Mouse (Mus musculus): ENCODE data around the gene Lsm6. TPM values are rescaled to one million over a fixed set of nuclear protein-coding genes. Genes with fewer than 3 reads are reported as not detected.

The Lsm6 gene
- polyA plus RNA-seq, 1 experiment from 2014 or later: 311 TPM

GRCm38 (mm10) chr8:78810207-78810675, 10.7 kb downstream of the Lsm6 start:
- no peaks in the 10 kb centered on the region for H3K4me1 ChIP-seq (ENCODE audit: control insufficient read depth, insufficient read depth, low read length)
- no peaks in the 10 kb centered on the region for H3K27me3 ChIP-seq (replicated peaks; ENCODE audit: control insufficient read depth, insufficient read depth, low read length)
- 77% methylated on average over 9 of the region's 9 CpGs for WGBS
- no peak overlapping the region for H3K9ac ChIP-seq (ENCODE audit: low read depth, low read length)
- H3K9me3 ChIP-seq (ENCODE audit: control insufficient read depth, low read length): no peaks in the 10 kb centered on the region
- no peak overlapping the region for H3K27ac ChIP-seq (replicated peaks; ENCODE audit: low read depth, low read length)
- H3K4me3 ChIP-seq (ENCODE audit: low read depth, low read length): no peak overlapping the region
- DNase-seq (ENCODE audit: low spot score) (no peak), ATAC-seq (ENCODE audit: low read depth) (no peak)
- H3K4me2 ChIP-seq (ENCODE audit: low read depth, low read length): no peak overlapping the region
- H3K36me3 ChIP-seq (ENCODE audit: control insufficient read depth, insufficient read depth, low read length): peaks cover 73% of the 10 kb centered on the region

GRCm38 (mm10) chr8:78809454-78810206, 11.3 kb downstream of the Lsm6 start:
- ATAC-seq (ENCODE audit: low read depth) (no peak), DNase-seq (ENCODE audit: low spot score) (no peak)
- H3K4me2 ChIP-seq (ENCODE audit: low read depth, low read length): no peak overlapping the region
- WGBS: 93% methylated on average over 14 of the region's 14 CpGs
- H3K27ac ChIP-seq (replicated peaks; ENCODE audit: low read depth, low read length): no peak overlapping the region
- no peaks in the 10 kb centered on the region for H3K4me1 ChIP-seq (ENCODE audit: control insufficient read depth, insufficient read depth, low read length)
- H3K9ac ChIP-seq (ENCODE audit: low read depth, low read length): no peak overlapping the region
- peaks cover 77% of the 10 kb centered on the region for H3K36me3 ChIP-seq (ENCODE audit: control insufficient read depth, insufficient read depth, low read length)
- no peaks in the 10 kb centered on the region for H3K27me3 ChIP-seq (replicated peaks; ENCODE audit: control insufficient read depth, insufficient read depth, low read length)
- no peaks in the 10 kb centered on the region for H3K9me3 ChIP-seq (ENCODE audit: control insufficient read depth, low read length)
- H3K4me3 ChIP-seq (ENCODE audit: low read depth, low read length): no peak overlapping the region

GRCm38 (mm10) chr8:78808888-78809287, 12.1 kb downstream of the Lsm6 start:
- H3K4me2 ChIP-seq (ENCODE audit: low read depth, low read length): no peak overlapping the region
- no peak overlapping the region for H3K9ac ChIP-seq (ENCODE audit: low read depth, low read length)
- no peak for ATAC-seq (ENCODE audit: low read depth)
- no peak for DNase-seq (ENCODE audit: low spot score)
- H3K27me3 ChIP-seq (replicated peaks; ENCODE audit: control insufficient read depth, insufficient read depth, low read length): no peaks in the 10 kb centered on the region
- H3K4me1 ChIP-seq (ENCODE audit: control insufficient read depth, insufficient read depth, low read length): no peaks in the 10 kb centered on the region
- no peaks in the 10 kb centered on the region for H3K9me3 ChIP-seq (ENCODE audit: control insufficient read depth, low read length)
- H3K36me3 ChIP-seq (ENCODE audit: control insufficient read depth, insufficient read depth, low read length): peaks cover 84% of the 10 kb centered on the region
- H3K27ac ChIP-seq (replicated peaks; ENCODE audit: low read depth, low read length): no peak overlapping the region
- no peak overlapping the region for H3K4me3 ChIP-seq (ENCODE audit: low read depth, low read length)
- 88% methylated on average over 2 of the region's 2 CpGs for WGBS

DNA sequence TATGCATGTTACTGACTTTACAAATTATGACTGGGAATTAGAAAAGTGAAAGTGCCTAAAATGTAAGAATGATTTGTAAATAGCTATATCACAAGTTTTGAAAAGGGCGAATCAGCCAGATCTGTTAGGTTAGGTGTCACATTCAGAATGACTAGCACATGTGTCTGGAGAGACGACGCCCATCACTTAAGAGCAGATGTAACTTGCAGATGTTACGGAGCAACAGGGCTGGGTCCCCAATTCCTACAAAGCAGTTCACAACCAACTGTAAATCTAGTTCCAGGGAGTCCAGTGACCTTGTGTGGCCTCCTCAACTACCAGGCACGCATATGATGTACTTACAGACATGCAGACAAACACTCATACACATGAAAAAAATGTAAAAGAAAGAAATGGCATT, 12.5 kb downstream of the Lsm6 start:
- no peaks in the 10 kb centered on the region for H3K4me1 ChIP-seq (ENCODE audit: control insufficient read depth, insufficient read depth, low read length)

GRCm38 (mm10) chr8:78807283-78807682, 13.7 kb downstream of the Lsm6 start:
- no peaks in the 10 kb centered on the region for H3K27me3 ChIP-seq (replicated peaks; ENCODE audit: control insufficient read depth, insufficient read depth, low read length)
- no peak overlapping the region for H3K27ac ChIP-seq (replicated peaks; ENCODE audit: low read depth, low read length)
- no peak overlapping the region for H3K4me3 ChIP-seq (ENCODE audit: low read depth, low read length)
- WGBS: 81% methylated on average over 9 of the region's 9 CpGs
- no peaks in the 10 kb centered on the region for H3K4me1 ChIP-seq (ENCODE audit: control insufficient read depth, insufficient read depth, low read length)
- H3K9ac ChIP-seq (ENCODE audit: low read depth, low read length): no peak overlapping the region
- DNase-seq (ENCODE audit: low spot score) (no peak), ATAC-seq (ENCODE audit: low read depth) (no peak)
- H3K9me3 ChIP-seq (ENCODE audit: control insufficient read depth, low read length): no peaks in the 10 kb centered on the region
- H3K36me3 ChIP-seq (ENCODE audit: control insufficient read depth, insufficient read depth, low read length): peaks cover 90% of the 10 kb centered on the region
- H3K4me2 ChIP-seq (ENCODE audit: low read depth, low read length): no peak overlapping the region

More for the DNA sequence above, 12.5 kb downstream of the Lsm6 start:
- Histone ChIP-seq H3K36me3 (ENCODE audit: control insufficient read depth, insufficient read depth, low read length) (peaks cover 88% of the 10 kb centered on the region), H3K9me3 (ENCODE audit: control insufficient read depth, low read length) (no peaks in the 10 kb centered on the region), H3K4me3 (ENCODE audit: low read depth, low read length) (no peak overlapping the region), H3K4me2 (ENCODE audit: low read depth, low read length) (no peak overlapping the region), H3K9ac (ENCODE audit: low read depth, low read length) (no peak overlapping the region), H3K27me3 (replicated peaks; ENCODE audit: control insufficient read depth, insufficient read depth, low read length) (no peaks in the 10 kb centered on the region), H3K27ac (replicated peaks; ENCODE audit: low read depth, low read length) (no peak overlapping the region)
- WGBS: 84% methylated on average over 5 of the region's 5 CpGs
- no peak for ATAC-seq (ENCODE audit: low read depth)
- no peak for DNase-seq (ENCODE audit: low spot score)

GRCm38 (mm10) chr8:78806006-78806405, 14.9 kb downstream of the Lsm6 start:
- 73% methylated on average over 5 of the region's 5 CpGs for WGBS
- Histone ChIP-seq H3K4me3 (ENCODE audit: low read depth, low read length) (no peak overlapping the region), H3K9me3 (ENCODE audit: control insufficient read depth, low read length) (no peaks in the 10 kb centered on the region), H3K27me3 (replicated peaks; ENCODE audit: control insufficient read depth, insufficient read depth, low read length) (no peaks in the 10 kb centered on the region), H3K4me2 (ENCODE audit: low read depth, low read length) (no peak overlapping the region), H3K4me1 (ENCODE audit: control insufficient read depth, insufficient read depth, low read length) (no peaks in the 10 kb centered on the region), H3K27ac (replicated peaks; ENCODE audit: low read depth, low read length) (no peak overlapping the region), H3K36me3 (ENCODE audit: control insufficient read depth, insufficient read depth, low read length) (peaks cover 77% of the 10 kb centered on the region), H3K9ac (ENCODE audit: low read depth, low read length) (no peak overlapping the region)
- 0 out of 2 replicates have a peak, but pooled peaks have one; percentile 41 for ATAC-seq (ENCODE audit: low read depth)
- DNase-seq (ENCODE audit: low spot score): peak; percentile 55

DNA sequence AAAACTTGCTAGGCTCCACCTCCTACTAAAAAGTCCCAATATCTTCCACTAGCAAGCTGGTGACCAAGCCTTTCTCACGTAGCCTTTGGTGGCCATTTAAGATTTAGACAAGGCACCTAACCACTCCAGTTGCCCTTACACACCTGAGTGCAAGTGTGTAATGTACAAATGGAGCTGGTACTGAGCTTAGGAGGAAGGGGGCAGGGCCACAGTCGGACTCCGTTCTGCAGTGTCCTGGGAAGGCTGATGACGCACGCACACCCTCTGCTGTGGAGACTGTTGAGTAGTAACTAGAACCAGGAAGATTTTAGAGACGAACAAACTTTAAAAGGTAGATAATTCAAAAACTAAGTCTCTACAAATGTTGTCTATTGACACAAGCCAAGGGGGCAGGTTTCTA, 19.7 kb downstream of the Lsm6 start:
- no peaks in the 10 kb centered on the region for H3K27me3 ChIP-seq (replicated peaks; ENCODE audit: control insufficient read depth, insufficient read depth, low read length)
- 92% methylated on average over 6 of the region's 6 CpGs for WGBS
- no peak for ATAC-seq (ENCODE audit: low read depth)
- DNase-seq (ENCODE audit: low spot score): no peak
- H3K9ac ChIP-seq (ENCODE audit: low read depth, low read length): no peak overlapping the region
- H3K36me3 ChIP-seq (ENCODE audit: control insufficient read depth, insufficient read depth, low read length): peaks cover 31% of the 10 kb centered on the region
- H3K27ac ChIP-seq (replicated peaks; ENCODE audit: low read depth, low read length): no peak overlapping the region
- no peak overlapping the region for H3K4me3 ChIP-seq (ENCODE audit: low read depth, low read length)
- H3K4me2 ChIP-seq (ENCODE audit: low read depth, low read length): no peak overlapping the region
- H3K9me3 ChIP-seq (ENCODE audit: control insufficient read depth, low read length): no peaks in the 10 kb centered on the region
- H3K4me1 ChIP-seq (ENCODE audit: control insufficient read depth, insufficient read depth, low read length): no peaks in the 10 kb centered on the region

DNA sequence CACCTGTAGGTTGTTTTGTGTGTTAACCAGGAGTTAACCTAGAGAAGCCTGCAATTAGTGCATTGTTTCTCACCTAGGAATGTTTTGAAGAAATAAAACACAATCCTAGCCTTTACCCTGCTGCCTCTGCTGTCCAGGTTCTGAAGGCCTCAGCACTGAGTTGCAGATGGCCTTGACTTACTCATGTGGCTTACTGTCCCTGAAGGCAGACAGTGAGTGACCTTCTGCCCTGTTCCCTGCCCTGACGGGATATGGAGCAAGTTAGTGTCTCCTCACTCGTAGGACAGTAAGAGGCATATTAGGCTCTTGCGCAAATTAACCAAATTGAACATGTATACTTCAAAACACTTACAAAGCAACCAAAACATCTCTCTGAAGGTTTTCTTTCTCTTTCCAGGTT, 22.3 kb downstream of the Lsm6 start:
- H3K4me1 ChIP-seq (ENCODE audit: control insufficient read depth, insufficient read depth, low read length): no peaks in the 10 kb centered on the region
- no peaks in the 10 kb centered on the region for H3K9me3 ChIP-seq (ENCODE audit: control insufficient read depth, low read length)
- 0 out of 2 replicates have a peak, but pooled peaks cover 8% of the 10 kb centered on the region for H3K36me3 ChIP-seq (ENCODE audit: control insufficient read depth, insufficient read depth, low read length)
- H3K9ac ChIP-seq (ENCODE audit: low read depth, low read length): no peak overlapping the region
- no peak for DNase-seq (ENCODE audit: low spot score)
- 69% methylated on average over 3 of the region's 3 CpGs for WGBS
- H3K4me2 ChIP-seq (ENCODE audit: low read depth, low read length): no peak overlapping the region
- no peaks in the 10 kb centered on the region for H3K27me3 ChIP-seq (replicated peaks; ENCODE audit: control insufficient read depth, insufficient read depth, low read length)
- H3K27ac ChIP-seq (replicated peaks; ENCODE audit: low read depth, low read length): no peak overlapping the region
- H3K4me3 ChIP-seq (ENCODE audit: low read depth, low read length): no peak overlapping the region
- ATAC-seq (ENCODE audit: low read depth): no peak

- H3K9me3 ChIP-seq (ENCODE audit: control insufficient read depth, low read length): no peaks in the 10 kb centered on the region
- WGBS: 80% methylated on average over 7 of the region's 7 CpGs
- no peaks in the 10 kb centered on the region for H3K4me1 ChIP-seq (ENCODE audit: control insufficient read depth, insufficient read depth, low read length)
- H3K9ac ChIP-seq (ENCODE audit: low read depth, low read length): no peak overlapping the region
- H3K27ac ChIP-seq (replicated peaks; ENCODE audit: low read depth, low read length): no peak overlapping the region
- 0 out of 2 replicates have a peak, but pooled peaks cover 2% of the 10 kb centered on the region for H3K36me3 ChIP-seq (ENCODE audit: control insufficient read depth, insufficient read depth, low read length)
- no peak for DNase-seq (ENCODE audit: low spot score)
- no peak overlapping the region for H3K4me2 ChIP-seq (ENCODE audit: low read depth, low read length)
- H3K27me3 ChIP-seq (replicated peaks; ENCODE audit: control insufficient read depth, insufficient read depth, low read length): no peaks in the 10 kb centered on the region
- no peak overlapping the region for H3K4me3 ChIP-seq (ENCODE audit: low read depth, low read length)
- no peak for ATAC-seq (ENCODE audit: low read depth)
These were observed 23.0 kb downstream of the Lsm6 start for GRCm38 (mm10) chr8:78797985-78798384.

Data from embryonic facial prominence, embryonic 14.5 days (tissue).